Mouse (Mus musculus): ENCODE data around the gene Krtap28-13. TPM values are rescaled to one million over a fixed set of nuclear protein-coding genes. Genes with fewer than 3 reads are reported as not detected.

The Krtap28-13 gene
- total RNA-seq (2021), result not detected
- long read RNA-seq, experiment 1, result 0 reads
- long read RNA-seq, experiment 2, result 0 reads

- no peak for DNase-seq (ENCODE audit: low spot score in 2 of 2)
- intact Hi-C loops (cut with DNase I), result loop anchor here (10.0 kb wide), 2 partner anchors 124 to 654 kb away; no protein-coding TSS in a partner anchor
Observed at GRCm38 (mm10) chr1:83060643-83061042, at the start of gene Krtap28-13. Gene Krtap28-13 (plus strand): TSS chr1:83060930.

- intact Hi-C loops (cut with DNase I), result no loop called here
- no peak for DNase-seq (ENCODE audit: low spot score in 2 of 2)
Observed at GRCm38 (mm10) chr1:83014477-83014876, 46.3 kb upstream of the Krtap28-13 start.

GRCm38 (mm10) chr1:83015329-83015879 lies 45.3 kb upstream of the Krtap28-13 start:
- no peak for DNase-seq (ENCODE audit: low spot score in 2 of 2)
- intact Hi-C loops (cut with DNase I), result no loop called here

DNA sequence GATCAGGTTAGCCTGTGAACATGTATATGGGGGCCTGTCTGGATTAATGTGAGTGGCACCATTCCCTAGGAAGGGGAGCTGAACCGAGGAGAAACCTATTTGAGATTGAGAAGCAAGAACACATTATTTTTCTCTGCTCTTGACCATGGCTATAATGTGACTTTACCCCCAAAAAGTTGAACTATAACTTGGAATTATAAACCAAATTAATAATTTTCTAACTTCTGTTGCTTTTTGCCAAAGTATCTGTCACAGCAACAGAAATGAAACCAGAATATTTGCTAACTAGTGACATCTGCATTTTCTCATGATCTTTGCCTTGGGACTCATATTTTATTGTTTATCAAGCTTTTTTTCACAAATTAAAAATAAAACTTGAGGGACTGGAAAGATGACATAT lies 44.2 kb upstream of the Krtap28-13 start:
- no peak for DNase-seq (ENCODE audit: low spot score in 2 of 2)
- intact Hi-C loops (cut with DNase I), result no loop called here

DNA sequence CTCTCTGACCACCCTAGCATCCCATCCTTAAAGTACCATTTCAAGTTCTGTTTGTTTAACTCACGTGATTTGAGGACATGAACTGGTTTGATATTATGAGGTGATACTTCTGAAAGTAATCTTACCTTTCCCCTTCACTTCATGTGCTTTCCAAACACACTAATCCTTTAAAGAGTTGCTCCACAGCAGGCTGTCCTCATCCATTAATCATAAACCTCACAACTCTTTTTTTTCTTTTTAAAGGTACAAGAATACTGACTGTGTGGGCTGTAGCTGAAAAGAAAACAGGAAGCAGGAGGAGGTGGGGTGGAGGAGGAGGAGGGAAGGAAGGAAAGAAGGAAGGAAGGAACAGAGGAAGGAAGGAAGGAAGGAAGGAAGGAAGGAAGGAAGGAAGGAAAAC lies 28.8 kb upstream of the Krtap28-13 start:
- intact Hi-C loops (cut with DNase I), result no loop called here
- no peak for DNase-seq (ENCODE audit: low spot score in 2 of 2)

- intact Hi-C loops (cut with DNase I), result no loop called here
- no peak for DNase-seq (ENCODE audit: low spot score in 2 of 2)
Observed at GRCm38 (mm10) chr1:83032508-83032907, 28.2 kb upstream of the Krtap28-13 start.

DNA sequence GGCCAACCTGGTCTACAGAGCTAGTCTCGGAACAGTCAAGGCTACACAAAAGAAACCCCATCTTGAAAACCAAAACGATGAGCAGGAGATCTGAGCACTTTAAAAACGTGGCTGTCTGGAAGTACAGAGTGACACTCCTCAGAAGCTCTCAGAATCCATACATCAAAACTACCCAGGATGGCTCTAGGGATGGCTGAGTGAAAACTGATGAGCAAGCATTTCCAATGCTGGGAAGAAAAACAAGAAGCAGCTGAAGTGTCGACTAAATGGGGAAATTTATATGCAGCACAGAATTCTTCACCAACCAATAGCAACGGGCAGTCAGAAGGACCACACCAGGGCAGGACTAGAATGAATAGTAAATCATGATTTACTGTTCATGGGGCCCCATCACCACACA lies 26.2 kb upstream of the Krtap28-13 start:
- intact Hi-C loops (cut with DNase I), result no loop called here
- no peak for DNase-seq (ENCODE audit: low spot score in 2 of 2)

GRCm38 (mm10) chr1:83036892-83037667 lies 23.6 kb upstream of the Krtap28-13 start:
- DNase-seq (ENCODE audit: low spot score in 2 of 2), result no peak
- intact Hi-C loops (cut with DNase I), result no loop called here

- DNase-seq (ENCODE audit: low spot score in 2 of 2), result peak; percentile 26 to 41
- intact Hi-C loops (cut with DNase I), result no loop called here
Observed at GRCm38 (mm10) chr1:83038109-83038672, 22.5 kb upstream of the Krtap28-13 start, which contains the start of gene Slc19a3. Gene Slc19a3 (minus strand): TSS chr1:83038448.

- DNase-seq (ENCODE audit: low spot score in 2 of 2), result no peak
- intact Hi-C loops (cut with DNase I), result no loop called here
Observed at GRCm38 (mm10) chr1:83039080-83039479, 21.6 kb upstream of the Krtap28-13 start.

GRCm38 (mm10) chr1:83042380-83042779 lies 18.4 kb upstream of the Krtap28-13 start, which contains the start of gene Krtap28-10:
Gene Krtap28-10 (minus strand): TSS chr1:83042480.
- intact Hi-C loops (cut with DNase I), result no loop called here
- no peak for DNase-seq (ENCODE audit: low spot score in 2 of 2)

GRCm38 (mm10) chr1:83044882-83045427 lies 15.8 kb upstream of the Krtap28-13 start, which contains the start of gene Gm47969:
Gene Gm47969 (plus strand): TSS chr1:83044932.
- no peak for DNase-seq (ENCODE audit: low spot score in 2 of 2)
- intact Hi-C loops (cut with DNase I), result no loop called here

DNA sequence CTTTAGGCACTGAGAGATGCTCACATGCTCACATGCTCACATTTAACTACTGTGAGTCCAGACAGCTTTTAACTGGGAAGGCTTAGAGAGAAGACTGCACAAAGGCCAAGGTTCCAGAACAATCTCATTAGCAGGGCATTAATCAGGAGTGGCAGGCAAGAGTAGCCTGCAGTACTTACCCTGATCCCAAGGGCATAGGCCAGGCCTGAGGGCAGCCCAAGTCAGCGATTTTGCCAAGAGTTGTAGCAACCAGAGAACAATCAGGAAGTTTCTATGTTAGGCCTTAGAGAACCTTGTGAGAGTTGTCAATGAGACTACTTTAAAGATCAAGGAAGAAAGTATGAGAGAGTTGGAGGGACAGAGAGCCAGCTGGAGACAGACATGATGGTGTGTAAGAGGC lies 2.2 kb upstream of the Krtap28-13 start:
- intact Hi-C loops (cut with DNase I), result no loop called here
- DNase-seq (ENCODE audit: low spot score in 2 of 2), result no peak

GRCm38 (mm10) chr1:83059278-83059677 lies 1.5 kb upstream of the Krtap28-13 start, which contains the start of gene A030005K14Rik:
Gene A030005K14Rik (minus strand): TSS chr1:83059378.
- no peak for DNase-seq (ENCODE audit: low spot score in 2 of 2)
- intact Hi-C loops (cut with DNase I), result no loop called here

- intact Hi-C loops (cut with DNase I), result loop anchor here (10.0 kb wide), 2 partner anchors 120 to 650 kb away; no protein-coding TSS in a partner anchor
- peak; percentile 8 to 12 for DNase-seq (ENCODE audit: low spot score in 2 of 2)
Observed at GRCm38 (mm10) chr1:83064851-83065250, 4.1 kb downstream of the Krtap28-13 start.

- intact Hi-C loops (cut with DNase I), result loop anchor here (10.0 kb wide), 2 partner anchors 118 to 648 kb away; no protein-coding TSS in a partner anchor
- no peak for DNase-seq (ENCODE audit: low spot score in 2 of 2)
Observed at GRCm38 (mm10) chr1:83066577-83066976, 5.8 kb downstream of the Krtap28-13 start.

- DNase-seq (ENCODE audit: low spot score in 2 of 2), result peak in 1 of 2 experiments; percentile 17
- intact Hi-C loops (cut with DNase I), result loop anchor here (10.0 kb wide), 2 partner anchors 118 to 648 kb away; no protein-coding TSS in a partner anchor
Observed at GRCm38 (mm10) chr1:83067205-83067604, 6.5 kb downstream of the Krtap28-13 start.

DNA sequence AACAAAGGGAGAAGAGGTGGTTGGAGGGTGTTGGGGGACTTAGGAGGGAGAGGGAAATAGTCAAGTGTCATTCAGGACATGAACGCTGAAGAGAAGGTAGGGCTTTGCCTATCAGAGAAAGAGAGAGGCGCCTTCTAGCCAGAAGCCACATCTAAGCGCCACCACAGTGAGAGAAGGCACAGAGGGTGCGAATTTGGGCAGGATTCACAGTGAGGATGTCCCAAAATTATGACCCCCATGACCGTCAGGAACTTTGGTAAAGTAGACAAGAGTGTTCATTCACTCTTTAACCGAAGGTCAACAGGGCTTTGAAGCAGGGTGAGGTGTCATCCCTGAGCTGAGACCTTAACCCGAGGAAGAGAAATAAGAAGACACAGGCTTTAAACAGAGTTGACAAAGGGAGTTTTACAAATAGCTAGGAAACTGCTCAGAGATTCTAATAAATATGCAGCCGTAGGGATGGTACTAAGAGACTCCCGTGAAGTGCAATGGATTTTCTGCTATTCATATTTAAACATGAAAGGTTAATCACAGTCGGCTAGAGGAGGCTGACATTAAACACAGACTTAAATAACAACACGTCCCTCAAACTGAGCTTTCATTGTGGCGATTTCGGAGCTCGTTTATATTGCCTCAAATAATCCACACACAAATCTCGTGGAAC lies 14.9 kb downstream of the Krtap28-13 start:
- DNase-seq (ENCODE audit: low spot score in 2 of 2), result no peak
- intact Hi-C loops (cut with DNase I), result loop anchor here (2.0 to 10.0 kb wide), 2 partner anchors 289 to 521 kb away; no protein-coding TSS in a partner anchor

All from left cerebral cortex, postnatal 14 days (tissue).